Mouse (Mus musculus): ENCODE data around the gene Sept1.

The Sept1 gene

GRCm38 (mm10) chr7:127232622-127233367 lies at the start of gene Sept1, which contains the start of gene Zfp553:
Gene Sept1, minus strand, starts transcription at chr7:127233130.
Gene Zfp553, plus strand, starts transcription at chr7:127233061.
- peak; percentile 86 for DNase-seq (ENCODE audit: low read depth, low spot score)

- no peak for DNase-seq (ENCODE audit: low read depth, low spot score)
Observed at GRCm38 (mm10) chr7:127282190-127282589, 49.3 kb upstream of the Sept1 start.

- no peak for DNase-seq (ENCODE audit: low read depth, low spot score)
Observed at GRCm38 (mm10) chr7:127281114-127281513, 48.2 kb upstream of the Sept1 start.

GRCm38 (mm10) chr7:127280092-127280491 lies 47.2 kb upstream of the Sept1 start:
- no peak for DNase-seq (ENCODE audit: low read depth, low spot score)

GRCm38 (mm10) chr7:127278311-127278710 lies 45.4 kb upstream of the Sept1 start:
- peak; percentile 52 for DNase-seq (ENCODE audit: low read depth, low spot score)

GRCm38 (mm10) chr7:127276519-127276961 lies 43.6 kb upstream of the Sept1 start:
- no peak for DNase-seq (ENCODE audit: low read depth, low spot score)

GRCm38 (mm10) chr7:127273925-127274789 lies 41.2 kb upstream of the Sept1 start, which contains the start of gene Sephs2:
Gene Sephs2, minus strand, starts transcription at chr7:127274055.
- peak; percentile 96 for DNase-seq (ENCODE audit: low read depth, low spot score)

GRCm38 (mm10) chr7:127273118-127273923 lies 40.4 kb upstream of the Sept1 start:
- peak; percentile 36 for DNase-seq (ENCODE audit: low read depth, low spot score)

GRCm38 (mm10) chr7:127272566-127272965 lies 39.6 kb upstream of the Sept1 start:
- no peak for DNase-seq (ENCODE audit: low read depth, low spot score)

GRCm38 (mm10) chr7:127271093-127271492 lies 38.2 kb upstream of the Sept1 start:
- no peak for DNase-seq (ENCODE audit: low read depth, low spot score)

GRCm38 (mm10) chr7:127270666-127271065 lies 37.7 kb upstream of the Sept1 start:
- DNase-seq (ENCODE audit: low read depth, low spot score): no peak

- DNase-seq (ENCODE audit: low read depth, low spot score): no peak
Observed at GRCm38 (mm10) chr7:127270256-127270655, 37.3 kb upstream of the Sept1 start.

- no peak for DNase-seq (ENCODE audit: low read depth, low spot score)
Observed at GRCm38 (mm10) chr7:127263526-127263925, 30.6 kb upstream of the Sept1 start.

- DNase-seq (ENCODE audit: low read depth, low spot score): no peak
Observed at GRCm38 (mm10) chr7:127262218-127262961, 29.5 kb upstream of the Sept1 start.

GRCm38 (mm10) chr7:127260309-127261111 lies 27.6 kb upstream of the Sept1 start, which contains the start of gene Dctpp1:
Gene Dctpp1, minus strand, starts transcription at chr7:127260709.
- peak; percentile 99 for DNase-seq (ENCODE audit: low read depth, low spot score)

GRCm38 (mm10) chr7:127259186-127259905 lies 26.4 kb upstream of the Sept1 start:
- DNase-seq (ENCODE audit: low read depth, low spot score): no peak

GRCm38 (mm10) chr7:127256518-127256917 lies 23.6 kb upstream of the Sept1 start:
- no peak for DNase-seq (ENCODE audit: low read depth, low spot score)

GRCm38 (mm10) chr7:127255965-127256364 lies 23.0 kb upstream of the Sept1 start:
- no peak for DNase-seq (ENCODE audit: low read depth, low spot score)

- DNase-seq (ENCODE audit: low read depth, low spot score): no peak
Observed at GRCm38 (mm10) chr7:127255008-127255407, 22.1 kb upstream of the Sept1 start.

All from mesoderm, embryonic 11.5 days (tissue).